Mouse (Mus musculus): ENCODE results near the gene Atp6ap1l.
"Not testable (repeated sequence)": the region's sequence is repeated elsewhere in the genome, so short reads cannot be mapped to it uniquely, and the experiment has no call there.

The Atp6ap1l gene

DNA sequence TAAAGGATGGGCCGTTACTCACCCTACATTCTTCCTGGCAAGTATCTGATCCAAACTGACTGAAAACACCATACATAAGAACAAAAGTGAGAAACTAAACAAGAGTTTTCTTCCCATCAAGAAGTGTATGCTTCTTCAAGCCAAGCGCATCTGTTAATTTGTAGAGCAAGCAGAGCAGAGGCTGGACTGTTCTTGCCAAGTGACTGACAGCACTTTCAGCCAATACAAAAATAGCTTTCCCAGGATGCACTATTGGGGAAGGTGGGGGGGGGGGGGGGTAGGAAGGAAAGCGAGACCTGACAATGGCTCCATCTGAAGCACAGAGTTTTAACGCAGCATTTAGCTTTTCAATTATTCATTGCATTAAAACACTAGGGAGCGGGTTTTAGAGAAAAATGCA, at the start of gene Atp6ap1l:
TSS of gene Atp6ap1l (minus strand) at position 180 of the 400 bp plus-strand sequence.
- no peak for DNase-seq

DNA sequence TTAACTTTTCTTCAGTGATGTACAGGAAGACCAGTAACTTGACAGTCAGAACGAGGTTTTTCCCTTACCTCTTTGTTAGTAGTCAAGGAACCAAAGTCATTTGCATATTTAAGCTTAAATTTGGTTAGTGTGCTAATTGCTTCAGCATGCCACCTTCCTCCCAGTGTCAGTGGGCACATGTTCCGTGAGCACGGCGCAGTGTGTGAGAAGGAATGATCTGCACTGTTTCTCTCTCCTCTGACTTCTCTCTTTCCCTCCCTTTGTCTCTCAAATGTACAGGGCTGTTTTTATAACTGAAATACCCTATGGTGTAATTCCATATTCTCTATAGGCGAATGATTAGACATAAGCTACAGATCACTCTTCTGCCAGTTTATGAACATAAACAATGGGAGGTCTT, 34.4 kb upstream of the Atp6ap1l start:
- no peak for DNase-seq

DNA sequence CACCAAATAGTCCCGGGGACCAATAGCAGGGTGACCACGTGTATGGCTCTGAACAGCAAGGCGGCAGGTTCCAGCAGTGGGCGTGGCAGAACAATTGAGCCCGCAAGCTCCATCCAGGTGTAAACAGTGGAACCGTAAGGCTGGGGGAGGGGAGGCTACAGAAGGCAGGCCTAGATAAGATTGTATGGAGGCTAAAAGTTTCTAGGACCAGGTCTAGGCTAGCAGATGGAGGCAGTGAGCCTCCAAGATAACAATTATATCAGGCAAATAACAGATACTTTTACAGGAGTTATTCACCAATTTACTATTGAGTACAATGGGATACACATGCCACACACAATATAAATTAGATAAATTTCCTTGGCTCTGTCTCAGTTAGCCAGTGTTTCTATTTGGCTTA, 34.0 kb upstream of the Atp6ap1l start:
- no peak for DNase-seq

DNA sequence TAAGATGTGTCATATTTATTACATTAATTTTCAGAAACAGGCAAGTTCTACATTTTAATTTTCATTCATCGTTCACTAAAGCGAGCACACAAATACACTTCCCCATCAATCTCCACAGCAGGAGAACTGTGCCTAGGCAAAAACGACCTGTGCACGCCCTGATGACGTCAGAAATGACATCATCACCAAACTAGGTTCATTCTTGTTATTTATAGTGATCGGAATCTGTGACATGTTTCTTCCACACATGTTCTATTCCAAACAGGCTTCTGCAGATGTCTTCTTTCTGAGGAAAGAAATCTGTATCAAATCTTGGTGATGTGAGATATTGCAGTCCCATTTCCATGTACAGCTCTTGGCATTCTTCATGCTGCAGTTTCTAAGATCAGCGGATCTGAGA, 30.7 kb upstream of the Atp6ap1l start:
- DNase-seq: no peak

DNA sequence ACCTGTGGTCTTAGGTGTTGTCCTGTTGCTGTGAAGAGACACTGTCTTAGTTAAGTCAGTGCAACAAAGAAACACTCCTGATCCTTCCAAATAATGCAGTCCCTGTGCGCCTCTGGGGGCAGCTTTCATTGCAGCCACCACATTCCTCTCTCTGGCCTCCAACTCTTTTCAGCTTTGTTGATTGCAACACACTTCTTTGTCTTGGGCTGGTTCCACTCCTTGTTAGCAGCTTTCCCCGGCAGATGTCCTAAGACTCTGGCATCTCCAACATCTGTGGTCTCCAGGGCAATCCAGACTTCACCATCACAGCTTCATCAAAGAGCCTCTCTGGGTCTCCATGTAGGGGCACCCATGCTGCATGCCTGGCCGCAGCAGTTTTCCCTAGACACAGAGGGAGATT, 28.1 kb upstream of the Atp6ap1l start:
- DNase-seq: no peak

DNA sequence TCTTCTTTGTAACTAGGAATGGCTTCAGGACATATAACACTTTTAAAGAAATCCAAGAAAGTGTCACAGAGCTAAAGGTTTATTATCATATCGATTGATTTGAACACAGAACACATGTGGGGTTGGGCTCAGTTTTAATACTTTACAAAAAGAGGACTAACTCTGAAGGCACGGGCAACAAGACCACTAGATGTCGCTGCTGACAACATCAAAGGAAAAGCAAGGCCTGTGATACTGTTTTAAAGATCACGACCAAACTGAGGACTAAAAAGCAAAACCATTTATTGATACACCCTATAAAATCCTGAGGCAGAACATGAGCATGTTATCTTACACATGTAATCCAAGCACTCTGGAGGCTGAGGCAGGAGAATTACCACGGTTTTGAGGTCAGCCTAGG, 24.7 kb upstream of the Atp6ap1l start:
- peak; percentile 86 for DNase-seq

DNA sequence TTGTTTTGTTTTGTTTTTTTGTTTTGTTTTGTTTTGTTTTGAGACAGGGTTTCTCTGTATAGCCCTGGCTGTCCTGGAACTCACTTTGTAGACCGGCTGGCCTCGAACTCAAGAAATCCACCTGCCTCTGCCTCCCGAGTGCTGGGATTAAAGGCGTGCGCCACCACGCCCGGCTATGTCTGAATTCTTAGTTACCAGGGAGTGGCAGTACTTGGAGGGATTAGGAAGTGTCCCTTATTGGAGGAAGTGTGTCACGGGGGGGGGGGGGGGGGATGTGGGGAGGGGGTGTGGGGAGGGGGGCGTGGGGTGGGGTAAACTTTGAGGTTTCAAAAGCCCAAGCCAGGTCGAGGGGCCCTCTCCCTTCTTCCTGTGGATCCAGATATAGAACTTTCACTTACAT, 23.1 kb upstream of the Atp6ap1l start:
- DNase-seq: not testable (repeated sequence)

DNA sequence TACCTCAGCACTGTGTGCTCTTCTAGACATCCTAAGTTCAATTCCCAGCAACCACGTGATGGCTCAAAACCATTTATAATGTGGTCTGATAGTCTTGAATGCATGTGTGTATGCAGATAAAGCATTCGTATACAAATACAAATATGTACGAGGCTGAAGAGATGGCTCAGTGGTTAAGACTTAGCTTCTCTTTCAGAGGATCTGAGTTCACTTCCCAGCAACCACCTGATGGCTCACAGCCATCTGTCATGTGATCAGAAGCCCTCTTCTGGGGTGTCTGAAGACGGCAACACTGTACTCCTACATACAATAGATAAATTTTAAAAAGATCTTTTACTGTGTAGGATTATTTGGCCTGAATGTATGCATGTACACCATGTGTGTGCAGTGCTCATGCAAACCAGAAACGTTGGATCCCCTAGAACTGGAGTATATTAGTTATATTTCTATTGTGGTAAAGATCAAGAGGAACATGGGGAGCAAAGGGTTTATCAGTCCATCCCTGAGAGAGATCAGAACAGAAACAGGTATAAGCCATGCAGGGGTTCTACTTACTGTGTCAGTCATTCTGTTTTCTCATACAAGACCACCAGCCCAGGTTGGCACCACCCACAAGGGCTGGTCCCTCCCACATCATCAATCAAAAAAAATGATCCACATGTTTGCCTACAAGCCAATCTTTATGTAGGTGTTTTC, 21.9 kb upstream of the Atp6ap1l start:
- no peak for DNase-seq

DNA sequence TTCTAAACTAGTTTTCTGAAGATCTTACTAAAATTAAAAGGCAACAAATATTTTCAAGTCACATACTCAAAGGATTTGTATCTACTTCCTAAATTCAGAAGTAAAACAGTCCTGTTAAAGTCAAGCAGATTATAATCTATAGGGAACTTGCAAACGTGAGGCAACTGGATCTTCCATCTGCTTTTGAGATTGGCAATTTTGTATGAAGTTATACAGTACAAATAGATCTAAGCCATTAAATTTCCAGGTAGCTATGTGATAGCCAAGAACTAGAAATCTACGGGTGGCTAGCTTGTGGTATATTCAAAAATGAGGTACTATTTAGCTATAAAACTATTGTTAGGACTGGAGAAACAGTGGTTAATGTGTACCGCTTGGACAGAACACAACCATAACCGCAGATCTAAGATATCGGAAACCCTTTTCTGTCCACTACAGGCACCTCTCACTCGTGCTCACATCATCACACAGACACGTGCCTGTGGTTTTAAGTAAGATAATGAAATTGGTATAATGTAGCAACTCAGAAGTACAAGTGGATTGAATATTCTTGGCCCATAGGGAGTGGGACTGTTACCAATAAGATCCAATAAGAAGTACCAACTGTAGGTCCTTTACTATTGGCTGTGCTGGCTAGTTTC, 21.1 kb upstream of the Atp6ap1l start:
- no peak for DNase-seq

DNA sequence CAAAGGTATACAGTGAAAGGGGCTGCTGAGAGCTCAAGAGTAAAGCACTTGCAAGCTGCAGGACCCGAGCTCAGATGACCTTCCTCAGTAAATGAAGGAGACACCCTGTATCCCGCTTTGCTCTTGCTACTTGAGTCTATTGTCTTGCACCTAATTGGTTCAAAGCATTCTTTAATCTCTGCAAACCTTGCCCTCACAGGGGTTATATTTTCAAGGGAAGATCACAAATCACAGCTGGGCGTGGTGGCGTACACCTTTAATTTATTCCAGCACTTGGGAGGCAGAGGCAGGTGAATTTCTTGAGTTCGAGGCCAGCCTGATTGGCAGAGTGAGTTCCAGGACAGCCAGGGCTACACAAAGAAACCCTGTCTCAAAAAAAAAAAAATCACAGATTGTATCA, 20.0 kb upstream of the Atp6ap1l start:
- DNase-seq: no peak

DNA sequence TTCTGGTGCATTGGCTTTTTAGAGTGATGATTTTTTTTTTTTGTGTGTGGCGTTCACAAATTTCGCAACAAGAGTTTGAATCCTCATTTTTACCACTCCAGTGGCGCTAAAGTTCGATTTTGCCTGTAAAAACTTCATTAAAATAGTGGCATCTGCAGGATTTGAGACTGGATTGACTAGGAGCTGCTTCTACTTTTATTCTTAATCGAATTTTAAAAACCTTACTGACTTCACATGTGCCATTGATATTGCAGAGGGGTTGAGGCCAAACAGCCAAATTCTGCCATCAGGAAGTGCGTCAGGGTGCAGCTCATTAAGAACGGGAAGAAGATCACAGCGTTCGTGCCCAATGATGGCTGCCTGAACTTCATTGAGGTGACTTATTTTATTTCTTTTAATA, 18.9 kb upstream of the Atp6ap1l start:
- no peak for DNase-seq

DNA sequence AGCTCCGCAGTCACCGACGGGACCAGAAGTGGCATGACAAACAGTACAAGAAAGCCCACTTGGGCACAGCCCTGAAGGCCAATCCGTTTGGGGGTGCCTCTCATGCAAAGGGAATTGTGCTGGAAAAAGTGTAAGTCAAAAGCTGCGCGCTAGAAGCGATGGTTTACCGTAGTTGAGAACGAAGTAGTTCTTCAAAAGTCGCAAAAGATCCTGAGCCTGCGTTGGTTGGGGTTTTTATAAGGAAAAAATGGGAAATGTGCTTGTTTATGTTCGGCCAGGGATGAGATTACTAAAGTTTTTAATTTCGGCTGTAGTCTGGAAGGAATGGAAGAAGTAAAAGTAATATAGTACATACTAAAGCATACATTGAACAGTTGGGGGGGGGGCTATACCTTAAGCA, 18.5 kb upstream of the Atp6ap1l start:
- DNase-seq: not testable (repeated sequence)

DNA sequence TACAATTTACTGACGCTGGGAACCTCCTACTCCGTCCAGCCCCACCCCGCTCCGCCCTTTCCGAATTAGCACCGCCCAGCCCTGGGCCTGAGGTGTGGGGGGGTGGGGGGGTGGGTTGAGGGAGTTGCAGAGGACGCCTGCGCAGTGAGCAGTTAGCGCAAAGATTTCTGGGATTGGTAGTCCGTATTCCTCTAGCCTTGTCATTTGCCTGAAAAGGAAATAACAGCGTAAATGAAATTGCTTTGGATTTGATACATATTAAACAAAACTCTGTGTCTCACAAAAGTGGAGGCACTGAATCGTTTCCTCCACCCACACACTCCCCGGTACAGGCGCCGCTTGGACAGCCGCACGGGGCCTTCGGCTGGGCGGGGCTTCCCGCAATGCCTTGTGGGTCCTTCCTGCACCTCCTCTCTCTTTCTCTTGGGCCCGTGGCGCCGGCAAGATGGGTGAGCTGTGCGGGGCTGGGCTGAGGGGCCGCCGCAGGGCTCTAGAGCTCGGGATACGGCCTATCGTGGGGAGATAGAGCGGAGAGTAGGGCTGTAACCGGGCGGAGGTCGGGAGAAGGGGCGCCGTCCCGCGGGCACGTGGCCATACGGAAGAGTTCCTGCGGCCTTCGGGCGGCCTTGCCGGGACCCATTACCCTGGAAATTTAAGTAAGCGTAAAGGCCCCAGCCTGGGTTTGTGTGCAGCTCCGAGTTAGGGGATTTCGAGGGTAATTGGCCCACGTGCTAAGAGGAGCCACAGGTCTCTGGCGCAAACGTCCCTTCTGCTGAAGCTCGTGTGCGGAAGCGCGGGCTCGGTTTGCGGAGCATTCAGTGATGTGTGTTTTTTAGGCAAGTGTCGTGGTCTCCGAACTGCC, 17.8 kb upstream of the Atp6ap1l start, which contains the start of gene Rps23:
TSS of gene Rps23 (plus strand) at position 208 of the 862 bp plus-strand sequence.
- peak; percentile 92 for DNase-seq

DNA sequence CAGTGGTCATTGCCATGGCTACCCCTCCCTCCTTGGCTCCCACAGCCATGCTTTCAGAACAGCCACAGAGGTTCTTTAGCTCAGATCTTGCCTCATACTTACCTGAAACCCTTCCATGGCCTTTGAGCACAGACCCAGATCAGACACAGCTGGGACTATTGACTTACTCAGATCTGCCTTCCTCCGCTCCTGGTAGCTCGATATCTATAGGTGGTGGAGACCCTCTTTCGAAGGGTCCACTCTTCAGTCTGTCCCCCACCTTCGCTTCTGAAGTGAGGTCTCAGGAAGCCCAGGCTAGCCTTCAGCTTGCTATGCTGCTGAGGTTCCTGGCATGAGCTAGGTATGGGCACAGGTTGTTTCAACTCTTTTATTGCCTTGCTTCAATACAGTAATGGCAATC, 9.6 kb upstream of the Atp6ap1l start:
- DNase-seq: no peak

DNA sequence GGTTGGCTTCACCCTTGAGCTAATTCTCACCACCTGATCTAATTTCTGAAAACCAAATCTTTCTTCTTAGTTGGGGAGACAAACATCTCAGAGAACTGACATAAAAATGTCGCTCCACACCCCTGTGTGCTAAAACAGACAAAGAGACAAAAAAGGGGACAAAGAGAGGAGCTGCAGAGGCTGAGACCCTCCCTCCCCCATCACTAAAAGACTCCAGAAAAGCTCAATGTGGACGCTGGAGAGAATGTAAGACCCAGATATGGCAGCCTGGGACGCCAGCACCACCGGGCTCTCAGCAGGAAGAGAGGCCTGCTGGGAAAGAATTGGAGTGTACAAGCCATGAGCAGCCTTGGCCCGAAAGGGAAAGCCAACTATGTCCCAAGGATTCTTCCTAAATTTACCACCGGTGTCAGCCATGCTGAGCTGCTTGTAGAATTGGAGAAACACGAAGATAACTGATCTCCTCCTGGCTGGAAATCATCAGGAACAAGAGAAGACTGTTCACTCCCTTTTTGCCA, 8.6 kb upstream of the Atp6ap1l start:
- DNase-seq: no peak

DNA sequence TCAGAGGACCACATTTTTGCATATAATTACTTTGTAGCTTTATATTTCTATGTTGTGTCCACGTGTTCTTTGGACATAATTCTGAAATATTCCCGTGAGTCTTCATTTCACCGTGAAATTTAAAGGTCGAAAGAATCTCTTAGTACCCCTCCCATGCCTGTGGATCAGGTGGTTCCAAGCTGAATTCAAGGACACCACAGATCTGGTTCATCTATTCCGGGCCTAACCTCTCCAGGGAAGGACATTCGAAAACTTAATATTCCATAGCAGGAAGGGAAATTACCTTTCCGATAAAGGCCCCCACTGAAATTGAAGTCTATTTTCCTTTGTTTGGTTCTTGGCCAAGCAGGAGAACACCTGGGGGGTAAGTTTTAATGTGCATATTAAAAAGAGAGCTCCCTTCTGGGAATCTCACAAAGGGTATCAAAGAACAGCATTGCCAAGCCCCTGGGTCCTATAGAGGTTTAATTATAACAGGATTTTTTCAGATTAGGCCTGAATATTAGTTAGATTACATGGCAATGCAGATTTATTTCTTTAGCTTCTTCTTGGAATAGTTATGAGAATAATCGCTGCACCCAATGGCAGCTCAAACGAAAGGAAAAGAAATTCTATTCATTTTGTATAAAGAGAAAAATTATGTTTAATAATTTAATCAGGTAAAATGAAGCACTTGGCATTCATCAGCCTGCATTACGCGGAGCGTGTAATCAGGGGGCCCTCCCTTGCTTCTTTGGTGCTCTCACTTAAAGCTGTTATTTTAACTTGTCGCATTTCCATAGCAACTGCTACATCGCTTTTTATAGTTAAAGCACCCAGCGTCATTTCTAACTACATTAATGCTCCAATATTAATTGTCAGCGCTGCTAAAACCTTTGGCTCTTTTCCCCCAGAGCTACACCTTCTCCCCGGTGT, 7.9 kb upstream of the Atp6ap1l start:
- DNase-seq: no peak

DNA sequence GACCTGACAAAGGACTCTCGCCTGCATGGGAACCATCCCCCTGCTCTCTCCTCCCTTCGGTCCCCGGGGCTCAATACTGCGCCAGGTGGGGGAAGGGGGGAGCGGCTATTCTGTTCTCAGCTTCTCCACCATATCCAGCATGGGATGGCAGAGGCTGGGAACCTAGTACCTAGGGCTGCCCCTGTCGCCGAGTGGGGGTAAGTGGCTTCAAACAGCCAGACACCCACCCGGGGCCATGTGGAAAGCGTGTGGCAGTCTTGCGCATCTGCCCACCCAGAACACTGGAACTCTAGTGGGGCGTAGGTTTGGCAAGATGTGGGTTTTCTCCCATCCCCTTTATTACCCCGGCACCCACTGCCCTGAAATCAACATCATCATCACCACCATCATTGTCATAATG, 2.2 kb upstream of the Atp6ap1l start:
- DNase-seq: no peak

DNA sequence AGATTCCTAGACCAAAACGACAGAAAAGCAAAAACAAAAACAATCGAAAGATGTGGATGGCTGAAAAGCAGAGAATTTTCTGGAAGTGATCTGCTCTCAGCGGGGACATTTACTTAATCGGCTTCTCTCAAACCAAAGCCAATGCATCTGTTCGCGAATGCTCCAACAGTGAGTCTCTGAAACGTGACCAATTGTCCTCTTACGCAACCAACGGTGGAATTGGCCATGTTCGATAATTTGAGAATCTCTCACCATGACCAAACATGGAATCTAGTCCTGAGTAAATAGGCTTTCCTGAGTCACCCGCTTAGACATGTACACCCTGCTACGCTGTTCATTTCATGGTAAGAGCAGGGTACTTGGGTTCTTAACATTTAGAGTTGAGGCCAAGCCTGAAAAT, 8.3 kb downstream of the Atp6ap1l start:
- no peak for DNase-seq

DNA sequence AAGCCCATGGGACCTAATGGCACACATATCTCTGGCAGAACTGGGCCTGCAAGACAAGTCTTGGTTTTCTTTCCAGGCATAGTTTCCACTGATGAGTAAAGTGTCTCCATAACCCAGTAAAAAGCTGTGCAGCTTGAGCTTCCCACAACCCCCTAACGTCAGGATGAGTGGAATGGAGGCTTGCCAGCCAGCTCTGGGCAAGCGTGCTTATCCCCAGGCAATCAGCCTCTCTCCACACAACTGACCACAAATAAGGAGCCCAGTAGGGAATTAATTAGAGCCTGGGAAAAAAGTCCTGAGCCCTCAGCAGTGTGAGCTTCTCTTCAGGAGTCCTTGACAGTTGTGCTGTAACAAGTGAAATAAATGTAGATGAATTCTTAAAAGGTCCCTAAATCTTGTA, 9.1 kb downstream of the Atp6ap1l start:
- no peak for DNase-seq

DNA sequence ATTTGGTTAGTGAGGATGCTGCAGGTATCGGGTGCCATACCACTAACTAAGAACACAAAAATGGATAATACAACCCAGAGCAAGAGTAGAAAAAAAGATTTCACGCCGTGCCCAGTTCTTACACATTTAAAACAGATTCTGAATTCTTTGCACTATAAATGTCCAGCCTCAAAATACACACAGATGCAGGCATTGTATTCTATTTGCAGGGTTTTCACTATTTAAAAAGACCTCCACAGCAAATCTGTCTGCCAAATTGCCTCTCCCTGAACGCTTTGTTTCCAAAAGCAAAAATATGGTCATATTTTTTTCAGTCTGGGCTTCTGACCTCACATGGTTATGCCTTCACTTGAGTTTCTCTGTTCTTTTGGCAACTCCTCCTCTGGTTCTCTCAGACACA, 10.3 kb downstream of the Atp6ap1l start:
- DNase-seq: no peak

DNA sequence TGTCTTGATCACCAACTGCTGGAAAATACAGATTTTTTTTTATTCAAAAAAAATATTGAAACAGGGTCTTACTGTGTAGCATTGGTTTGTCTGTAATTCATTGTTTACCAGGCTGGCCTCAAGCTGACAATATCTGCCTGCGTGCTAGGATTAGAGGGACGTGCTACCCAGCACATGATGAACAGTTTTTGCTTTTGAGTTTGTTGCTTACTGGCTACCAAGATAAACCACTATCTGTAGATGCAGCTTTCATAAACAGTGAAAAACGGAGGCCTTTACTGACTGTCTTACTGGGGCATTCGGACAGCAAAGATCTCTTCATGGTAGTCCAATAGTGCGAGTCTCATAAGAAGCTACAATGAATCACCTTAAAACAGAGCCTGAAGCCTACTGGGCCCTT, 15.0 kb downstream of the Atp6ap1l start:
- DNase-seq: no peak

DNA sequence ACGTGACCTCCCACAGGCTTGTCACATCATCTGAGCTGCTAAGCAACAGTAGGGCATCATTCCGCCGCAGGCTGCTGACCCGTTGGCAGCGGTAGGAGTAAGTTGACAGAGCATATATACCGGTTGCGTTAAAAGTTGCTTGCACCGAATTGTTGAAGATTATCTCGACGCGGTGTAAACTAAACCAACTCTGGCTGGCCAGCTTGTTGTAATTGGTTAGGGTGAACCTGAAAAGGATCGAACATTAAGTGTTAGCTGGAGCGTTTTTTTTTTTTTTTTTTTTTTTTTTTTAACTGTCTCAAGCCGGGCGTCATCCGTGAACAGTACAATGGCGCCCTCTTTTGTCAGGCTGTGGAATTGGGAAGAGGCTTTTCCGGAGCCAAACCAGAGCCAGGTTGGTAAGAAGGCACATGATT, 18.6 kb downstream of the Atp6ap1l start:
- DNase-seq: peak; percentile 78

Measured in kidney, adult 9 months (tissue).